Mouse (Mus musculus): Measurements from ENCODE around the gene Klk1b22.
"Not testable (repeated sequence)": the region's sequence is repeated elsewhere in the genome, so short reads cannot be mapped to it uniquely, and the experiment has no call there.

Klk1b22 gene

DNA sequence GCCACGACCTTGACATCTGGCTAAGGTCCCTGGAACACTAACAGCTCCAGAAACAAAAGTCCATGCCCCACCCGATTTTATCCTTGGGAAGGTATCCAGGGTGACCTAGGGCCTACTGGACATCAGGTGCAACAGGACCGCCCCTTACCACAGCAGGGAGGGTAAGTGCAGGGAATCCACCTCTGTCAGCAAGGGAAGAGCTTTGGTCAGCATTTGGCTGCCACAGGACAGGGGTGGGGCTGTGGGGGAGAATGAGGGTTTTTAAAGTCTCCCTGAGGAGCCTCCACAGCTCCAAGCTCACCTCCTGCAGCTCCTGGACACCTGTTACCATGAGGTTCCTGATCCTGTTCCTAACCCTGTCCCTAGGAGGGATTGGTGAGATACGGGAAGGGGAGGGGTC lies at the start of gene Klk1b22:
TSS of gene Klk1b22 (plus strand) at position 301 of the 400 bp plus-strand sequence.
- no peak for DNase-seq (ENCODE audit: low read depth, low spot score)

DNA sequence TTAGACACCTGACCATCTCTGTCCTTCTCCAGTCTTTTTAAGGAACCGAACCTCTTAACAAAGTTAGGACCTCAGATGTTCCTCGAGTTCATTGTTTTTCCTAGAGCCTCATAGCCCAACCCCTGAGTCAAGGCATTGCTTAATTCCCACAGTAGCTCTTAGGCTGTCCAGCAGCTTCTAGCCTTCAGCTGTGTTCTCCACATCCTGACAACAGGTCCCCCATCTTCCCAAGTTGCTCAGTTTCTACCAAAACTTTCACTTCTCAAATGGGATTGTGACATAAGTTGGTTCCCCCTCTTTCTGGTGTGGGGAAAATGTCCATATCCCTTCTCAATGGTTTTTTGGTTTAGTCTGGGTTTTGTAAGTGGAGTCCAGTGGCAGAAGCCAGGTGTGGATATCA lies 40.4 kb upstream of the Klk1b22 start:
- DNase-seq (ENCODE audit: low read depth, low spot score), result no peak

DNA sequence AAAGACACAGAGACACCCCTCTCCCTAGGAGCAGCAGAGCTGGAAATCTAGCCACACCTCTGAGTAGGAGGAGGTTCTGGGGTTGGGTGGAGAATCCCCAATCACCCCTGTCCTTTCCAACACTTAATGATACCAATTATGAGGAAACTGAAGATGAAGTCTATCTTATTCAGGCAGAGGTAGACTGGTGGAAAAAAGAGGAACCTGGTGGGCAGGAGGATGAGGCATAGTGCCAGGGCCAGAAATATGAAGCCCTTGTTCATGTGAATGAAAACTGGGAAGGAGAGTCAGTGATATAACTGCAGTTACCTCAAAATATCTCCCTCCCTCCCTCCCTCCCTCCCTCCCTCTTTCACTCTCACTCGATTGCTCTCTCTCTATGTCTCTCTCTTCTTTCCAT lies 34.8 kb upstream of the Klk1b22 start:
- DNase-seq (ENCODE audit: low read depth, low spot score), result no peak

DNA sequence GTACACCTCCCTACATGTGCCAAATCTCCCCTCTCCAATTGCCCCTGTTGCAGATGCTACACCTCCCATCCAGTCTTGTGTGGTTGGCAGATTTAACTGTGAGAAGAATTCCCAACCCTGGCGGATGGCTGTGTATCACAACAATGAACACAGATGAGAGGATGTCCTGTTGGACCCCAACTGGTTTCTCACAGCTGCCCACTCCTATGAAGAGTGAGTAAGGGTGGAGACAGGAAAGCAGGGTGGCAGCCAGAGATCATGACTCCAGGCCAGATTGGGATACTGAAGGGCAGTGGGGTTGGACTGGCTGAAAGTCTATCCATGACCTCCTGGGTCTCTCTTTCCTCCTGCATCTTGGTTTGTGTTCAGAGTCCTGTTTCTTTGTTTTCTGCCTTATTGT lies 16.4 kb upstream of the Klk1b22 start:
- no peak for DNase-seq (ENCODE audit: low read depth, low spot score)

DNA sequence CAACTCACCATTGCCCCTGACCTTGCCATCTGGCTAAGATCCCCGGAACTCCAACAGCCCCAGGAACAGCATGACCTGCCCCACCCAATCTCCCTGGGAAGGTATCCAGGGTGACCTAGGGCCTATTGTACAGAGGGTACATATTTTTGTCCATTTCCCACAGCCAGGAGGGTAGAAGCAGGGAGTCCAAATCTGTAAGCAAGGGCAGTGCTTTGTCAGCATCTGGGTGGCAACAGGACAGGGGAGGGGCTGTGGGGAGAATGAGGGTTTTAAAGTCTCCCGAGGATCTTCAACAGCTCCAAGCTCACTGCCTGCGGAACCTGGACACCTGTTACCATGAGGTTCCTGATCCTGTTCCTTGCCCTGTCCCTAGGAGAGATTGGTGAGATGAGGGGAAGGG lies 10.4 kb upstream of the Klk1b22 start, which contains the start of gene Klk1b21:
TSS of gene Klk1b21 (plus strand) at position 301 of the 400 bp plus-strand sequence.
- DNase-seq (ENCODE audit: low read depth, low spot score), result not testable (repeated sequence)

DNA sequence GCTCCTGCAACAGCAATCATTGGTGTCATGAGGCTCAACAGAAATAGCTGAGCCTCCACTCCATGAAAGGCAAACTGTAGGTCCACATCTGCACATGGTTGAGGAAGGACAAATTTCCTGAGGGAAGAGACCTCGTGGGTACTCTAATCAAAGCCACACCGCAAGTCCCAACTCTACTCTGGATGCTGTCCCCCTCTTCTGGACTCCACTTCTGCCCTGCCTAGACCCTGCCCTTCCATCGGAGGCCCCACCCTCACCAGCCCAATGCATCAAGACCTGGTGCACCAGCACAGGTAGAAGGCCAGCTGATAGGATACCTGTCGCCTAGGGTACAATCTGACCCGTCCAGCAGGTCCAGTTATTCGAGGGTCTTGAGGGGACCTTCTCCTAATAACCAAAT lies 11.0 kb downstream of the Klk1b22 start:
- no peak for DNase-seq (ENCODE audit: low read depth, low spot score)

DNA sequence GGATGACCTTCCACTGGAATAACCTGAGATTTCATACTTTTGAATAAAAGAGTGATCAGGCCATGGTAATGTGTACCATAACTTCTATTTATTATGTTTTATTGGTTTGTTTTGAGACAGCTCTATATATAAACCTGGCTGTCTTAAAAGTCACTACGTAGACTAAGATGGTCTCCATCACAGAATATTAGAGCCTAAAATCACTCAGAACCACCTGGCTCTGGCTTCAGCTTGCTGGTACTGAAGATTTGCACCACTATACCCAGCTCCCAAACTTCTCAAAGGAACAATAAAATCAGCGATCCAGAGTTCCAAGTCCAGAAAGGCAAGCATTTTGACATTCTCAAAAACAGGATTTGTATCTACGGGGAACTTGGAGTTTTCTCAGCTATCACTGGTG lies 24.0 kb downstream of the Klk1b22 start, which contains the start of gene Klk1b16:
TSS of gene Klk1b16 (plus strand) at position 301 of the 400 bp plus-strand sequence.
- no peak for DNase-seq (ENCODE audit: low read depth, low spot score)

Measured in telencephalon, adult 2 months (tissue).